Mouse (Mus musculus) forebrain, embryonic 10.5 days (tissue): ENCODE results near the gene Agtr1b. TPM values are rescaled to one million over a fixed set of nuclear protein-coding genes. Genes with fewer than 3 reads are reported as not detected.

Source experiments
- DNase-seq: peaks from one replicate; pipeline ENCODE4 v3.0.0-alpha.2; 2017; ENCODE audit warnings: low spot score; ENCODE audit errors: extremely low spot score
- H3K27ac ChIP-seq: fragments of 300-500 bp; sonication (generic); 2 replicates; pipeline ENCODE4 v1.5.1; 2016; ENCODE audit warnings: mild to moderate bottlenecking
- H3K27me3 ChIP-seq: fragments of 300-500 bp; sonication (generic); 2 replicates; pipeline ENCODE4 v1.6.1; 2016; ENCODE audit warnings: mild to moderate bottlenecking; ENCODE audit not compliant: poor library complexity, severe bottlenecking
- H3K36me3 ChIP-seq: fragments of 300-500 bp; sonication (generic); replicated peaks from 2 replicates; pipeline ENCODE4 v1.6.1; 2016; ENCODE audit warnings: mild to moderate bottlenecking, moderate library complexity
- H3K4me1 ChIP-seq: fragments of 300-500 bp; sonication (generic); 2 replicates; pipeline ENCODE4 v1.6.1; 2016
- H3K4me3 ChIP-seq: fragments of 300-500 bp; sonication (generic); 2 replicates; pipeline ENCODE4 v1.5.1; 2016; ENCODE audit warnings: mild to moderate bottlenecking, moderate library complexity
- H3K9me3 ChIP-seq: fragments of 300-500 bp; sonication (generic); 2 replicates; pipeline ENCODE4 v1.6.1; 2016; ENCODE audit warnings: mild to moderate bottlenecking, moderate library complexity
- WGBS: fragments of 180-500 bp; shearing (Covaris S2); methylation state at CpG from one replicate; pipeline ENCODE4 v1.1.7; 2016; 5-methylcytosine and 5-hydroxymethylcytosine counted together
- polyA plus RNA-seq: library from polyadenylated mRNA; unstranded; fragments of >200 nt; fragmentation: Nextera tagmentation; extraction: Ambion mirVana; gene quantifications from 2 replicates; pipeline ENCODE4 v1.2.1, GENCODE M21; 2016

The Agtr1b gene
- polyA plus RNA-seq, 1 experiment from 2014 or later: not detected

DNA sequence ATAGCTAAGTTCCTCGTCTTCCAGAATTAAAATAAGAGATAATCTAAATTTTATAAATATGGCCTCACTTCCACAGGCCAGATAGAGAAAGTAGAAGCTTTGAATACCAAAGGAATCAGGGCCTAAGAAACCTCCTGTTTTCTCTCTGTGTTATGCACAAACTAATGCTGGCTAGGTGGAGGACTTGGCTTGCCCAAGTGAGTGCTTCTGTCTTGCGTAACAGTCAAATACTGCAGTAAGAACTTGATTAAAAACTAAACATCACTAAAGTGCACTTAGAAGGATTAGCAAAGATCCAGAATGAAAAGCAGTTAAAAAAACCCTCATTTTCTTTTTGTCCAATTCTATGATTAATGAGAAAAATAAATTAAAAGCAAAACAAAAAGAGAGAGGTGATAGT, 78.2 kb downstream of the Agtr1b start:
- no peaks in the 10 kb centered on the region for H3K9me3 ChIP-seq
- H3K4me3 ChIP-seq: no peak overlapping the region
- no peaks in the 10 kb centered on the region for H3K27me3 ChIP-seq
- 91% methylated on average over 2 of the region's 2 CpGs for WGBS
- no peak overlapping the region for H3K27ac ChIP-seq
- no peaks in the 10 kb centered on the region for H3K36me3 ChIP-seq
- DNase-seq: no peak
- no peaks in the 10 kb centered on the region for H3K4me1 ChIP-seq

DNA sequence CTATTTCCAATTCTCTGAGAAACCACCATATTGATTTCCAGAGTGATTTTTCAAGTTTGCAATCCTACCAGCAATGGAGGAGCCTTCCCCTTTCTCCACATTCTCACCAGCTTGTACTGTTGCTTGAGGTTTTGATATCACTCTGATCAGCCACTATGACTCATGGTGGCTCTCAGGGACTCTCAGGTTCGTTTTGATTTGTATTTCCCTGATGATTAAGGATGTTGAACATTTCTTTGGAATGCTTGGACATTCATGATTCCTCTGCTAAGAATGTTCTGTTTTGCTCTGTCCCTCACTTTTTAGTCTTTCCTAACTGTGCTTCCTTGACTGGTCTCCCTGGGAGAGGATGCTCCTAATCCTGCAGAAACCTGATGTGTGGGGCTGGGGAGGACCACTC, 85.2 kb downstream of the Agtr1b start:
- Histone ChIP-seq H3K4me3 (no peak overlapping the region), H3K9me3 (no peaks in the 10 kb centered on the region), H3K4me1 (no peaks in the 10 kb centered on the region), H3K27me3 (no peaks in the 10 kb centered on the region), H3K36me3 (no peaks in the 10 kb centered on the region), H3K27ac (no peak overlapping the region)
- no peak for DNase-seq
- WGBS: 86% methylated on average over 1 of the region's 1 CpGs

DNA sequence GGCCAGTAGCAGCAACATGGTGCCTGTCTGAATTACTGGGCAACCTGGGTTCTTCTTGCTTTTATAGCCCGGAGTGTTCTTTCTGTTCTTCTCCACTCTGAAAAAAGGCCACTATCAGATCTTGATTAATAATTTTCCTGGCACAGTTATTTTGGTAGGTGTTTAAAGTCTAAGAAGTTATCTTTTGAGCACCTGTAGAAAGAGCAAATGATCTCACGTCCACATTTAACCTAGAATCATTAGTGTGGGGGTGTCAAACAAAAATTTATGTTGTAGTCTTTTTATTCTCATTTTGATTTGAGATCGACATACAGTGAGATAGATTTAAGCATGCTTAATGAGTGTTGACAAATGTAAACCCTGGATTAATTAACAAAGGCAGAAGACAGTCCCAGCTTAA, 91.3 kb downstream of the Agtr1b start, which contains the start of gene Cpb1:
TSS of gene Cpb1 (minus strand) at position 101 of the 400 bp plus-strand sequence.
- no peak within 1 kb of the TSS for H3K4me3 ChIP-seq
- H3K4me1 ChIP-seq: no peaks in the 10 kb centered on the region
- no peaks in the 10 kb centered on the region for H3K36me3 ChIP-seq
- H3K27me3 ChIP-seq: no peaks in the 10 kb centered on the region
- no peak for DNase-seq
- H3K27ac ChIP-seq: no peak within 1 kb of the TSS
- no peaks in the 10 kb centered on the region for H3K9me3 ChIP-seq
- 90% methylated on average over 3 of the region's 3 CpGs for WGBS

Other genes starting within 250 kb of the Agtr1b start
- 38.6 and 47.0 TPM in 2 replicates for gene Gyg, start 211.9 kb downstream of the Agtr1b start, polyA plus RNA-seq
- gene Cpa3, start 125.0 kb downstream of the Agtr1b start, polyA plus RNA-seq: not detected in 2 replicates
- gene Cpb1, start 91.4 kb downstream of the Agtr1b start, polyA plus RNA-seq: not detected in 2 replicates